Mouse (Mus musculus) erythroblast, adult 5-6 weeks (primary cell): Measurements from ENCODE around the gene Itm2c. TPM values are rescaled to one million over a fixed set of nuclear protein-coding genes. Genes with fewer than 3 reads are reported as not detected.

Experiments used
- ATAC-seq: replicated peaks from 2 replicates; pipeline ENCODE4 v1.8.0; 2016; ENCODE audit warnings: moderate number of reproducible peaks, mild to moderate bottlenecking, moderate TSS enrichment, inconsistent platforms; ENCODE audit not compliant: poor library complexity, low FRiP score, severe bottlenecking
- total RNA-seq, 2 experiments: library from RNA; stranded (forward) in 1 of 2; stranded (reverse) in 1 of 2; fragments of 150-400 nt in 1 of 2; fragments of 200-764, 138-1000 nt in 1 of 2; gene quantifications; 2 replicates each; pipeline versions ENCODE4 v1.2.3 to v1.2.4; 2015 to 2017; ENCODE audit warnings: low replicate concordance in 2 of 2

The Itm2c gene
- total RNA-seq, 2 experiments from 2014 or later: 4.8 to 15.6 TPM

GRCm38 (mm10) chr1:85897901-85898760 lies 4.0 kb downstream of the Itm2c start:
- ATAC-seq: no peak

GRCm38 (mm10) chr1:85898761-85899387 lies 4.8 kb downstream of the Itm2c start:
- ATAC-seq: no peak

GRCm38 (mm10) chr1:85899388-85899761 lies 5.3 kb downstream of the Itm2c start:
- ATAC-seq: no peak

GRCm38 (mm10) chr1:85900521-85901333 lies 6.6 kb downstream of the Itm2c start:
- no peak for ATAC-seq

- ATAC-seq: no peak
Observed at GRCm38 (mm10) chr1:85901516-85902107, 7.5 kb downstream of the Itm2c start.

GRCm38 (mm10) chr1:85902108-85902561 lies 8.1 kb downstream of the Itm2c start:
- no peak for ATAC-seq

- ATAC-seq: no peak
Observed at GRCm38 (mm10) chr1:85906892-85907291, 12.8 kb downstream of the Itm2c start.

GRCm38 (mm10) chr1:85908754-85909590 lies 14.9 kb downstream of the Itm2c start:
- ATAC-seq: no peak

GRCm38 (mm10) chr1:85913078-85913755 lies 19.1 kb downstream of the Itm2c start:
- ATAC-seq: no peak

- ATAC-seq: no peak
Observed at GRCm38 (mm10) chr1:85915890-85916289, 21.8 kb downstream of the Itm2c start.

- ATAC-seq: no peak
Observed at GRCm38 (mm10) chr1:85916830-85917450, 22.9 kb downstream of the Itm2c start.

- ATAC-seq: no peak
Observed at GRCm38 (mm10) chr1:85919621-85920020, 25.5 kb downstream of the Itm2c start.

- no peak for ATAC-seq
Observed at GRCm38 (mm10) chr1:85921725-85922124, 27.6 kb downstream of the Itm2c start.

- ATAC-seq: no peak
Observed at GRCm38 (mm10) chr1:85922127-85922864, 28.2 kb downstream of the Itm2c start.

GRCm38 (mm10) chr1:85922865-85923211 lies 28.8 kb downstream of the Itm2c start:
- 0 out of 2 replicates have a peak, but pooled peaks have one; percentile 33 for ATAC-seq

GRCm38 (mm10) chr1:85925183-85925582 lies 31.1 kb downstream of the Itm2c start:
- no peak for ATAC-seq

- no peak for ATAC-seq
Observed at GRCm38 (mm10) chr1:85928057-85928687, 34.1 kb downstream of the Itm2c start, which contains the start of gene 4933407L21Rik. 4933407L21Rik (plus strand) TSS chr1:85928483.
